Mouse (Mus musculus): ENCODE data around the gene Polrmt.

Gene Polrmt

DNA sequence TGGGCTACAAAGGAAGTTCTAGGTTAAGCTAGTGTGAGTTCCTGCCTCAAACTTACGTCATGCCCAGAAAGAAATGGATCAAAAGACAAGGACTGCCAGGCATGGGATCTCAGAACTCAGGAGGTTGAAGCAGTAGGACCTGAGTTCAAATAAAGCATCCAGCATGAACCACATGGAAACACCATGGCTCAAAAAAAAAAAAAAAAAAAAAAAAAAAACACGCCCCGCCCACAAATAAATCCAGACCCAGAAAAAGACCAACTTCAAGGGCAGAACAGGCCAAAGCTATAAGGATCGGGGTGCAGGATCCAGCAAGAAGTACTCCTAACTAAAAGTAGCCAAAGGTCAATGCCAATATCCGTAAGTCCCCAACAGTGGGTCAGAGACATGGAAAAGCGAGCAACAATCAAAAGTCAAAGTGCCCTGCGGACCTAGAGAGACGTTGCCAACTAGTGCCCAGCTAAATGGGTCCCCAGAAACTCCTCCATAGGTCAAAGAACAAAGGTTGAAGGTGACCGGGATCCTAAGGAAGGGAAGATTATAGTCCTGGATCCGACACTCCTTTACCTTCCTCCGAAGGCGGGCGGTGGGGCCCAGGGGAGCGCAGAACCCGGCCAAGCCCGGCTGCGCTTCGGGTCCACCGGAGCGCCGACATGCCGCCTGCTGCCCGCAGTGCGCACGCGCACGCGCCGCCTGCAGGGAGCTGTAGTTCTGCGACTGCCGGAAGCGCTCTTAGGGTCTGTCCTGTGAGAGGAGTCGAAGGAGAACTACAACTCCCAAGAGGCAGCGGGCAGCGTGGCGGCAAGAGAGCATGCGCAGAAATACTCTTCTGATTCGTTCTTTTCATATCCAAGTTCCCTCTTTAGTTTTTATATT is at the start of gene Polrmt:
TSS of gene Polrmt (minus strand) at position 684 of the 876 bp plus-strand sequence.
- DNase-seq (ENCODE audit: low spot score in 2 of 2) = peak; percentile 94 to 96

DNA sequence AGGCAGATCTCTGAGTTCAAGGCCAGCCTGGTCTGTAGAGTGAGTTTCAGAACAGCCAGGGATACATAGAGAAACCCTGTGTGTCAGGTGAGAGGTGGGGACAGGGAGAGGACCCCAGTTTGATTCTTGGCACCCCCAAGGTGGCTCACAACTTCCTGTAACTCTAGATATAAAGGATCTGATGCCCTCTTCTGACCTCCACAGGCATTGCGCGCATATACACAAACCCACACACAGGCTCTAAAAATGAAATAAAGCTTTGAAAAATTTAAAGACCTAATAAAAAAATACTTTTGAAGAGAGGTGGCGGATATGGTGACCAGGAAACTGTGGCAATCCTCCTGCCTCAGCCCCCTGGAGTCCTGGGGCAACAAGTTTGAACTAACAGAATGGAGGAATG is 49.5 kb upstream of the Polrmt start:
- no peak for DNase-seq (ENCODE audit: low spot score in 2 of 2)

DNA sequence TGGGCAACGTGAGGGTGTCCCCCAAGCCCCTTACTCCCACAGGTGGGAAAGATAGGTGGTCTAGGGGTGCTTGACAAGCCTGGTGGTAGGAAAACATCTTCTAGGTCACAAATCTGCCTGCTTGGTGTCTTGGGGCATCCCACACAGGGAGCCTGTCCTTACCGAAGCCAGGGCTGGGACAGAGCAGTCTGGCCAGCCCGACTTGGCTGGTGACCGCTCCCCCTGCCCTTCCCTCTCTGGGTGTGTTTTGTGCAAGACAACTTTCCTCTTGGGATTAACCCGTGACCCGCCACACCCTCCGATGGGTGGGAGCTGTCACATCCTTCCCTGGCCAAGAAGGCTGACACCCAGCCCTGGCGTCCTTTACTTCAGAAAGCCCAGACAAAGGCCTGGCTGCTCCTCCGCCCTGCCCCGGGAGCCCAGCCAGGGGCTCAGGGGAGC is 48.1 kb upstream of the Polrmt start:
- no peak for DNase-seq (ENCODE audit: low spot score in 2 of 2)

DNA sequence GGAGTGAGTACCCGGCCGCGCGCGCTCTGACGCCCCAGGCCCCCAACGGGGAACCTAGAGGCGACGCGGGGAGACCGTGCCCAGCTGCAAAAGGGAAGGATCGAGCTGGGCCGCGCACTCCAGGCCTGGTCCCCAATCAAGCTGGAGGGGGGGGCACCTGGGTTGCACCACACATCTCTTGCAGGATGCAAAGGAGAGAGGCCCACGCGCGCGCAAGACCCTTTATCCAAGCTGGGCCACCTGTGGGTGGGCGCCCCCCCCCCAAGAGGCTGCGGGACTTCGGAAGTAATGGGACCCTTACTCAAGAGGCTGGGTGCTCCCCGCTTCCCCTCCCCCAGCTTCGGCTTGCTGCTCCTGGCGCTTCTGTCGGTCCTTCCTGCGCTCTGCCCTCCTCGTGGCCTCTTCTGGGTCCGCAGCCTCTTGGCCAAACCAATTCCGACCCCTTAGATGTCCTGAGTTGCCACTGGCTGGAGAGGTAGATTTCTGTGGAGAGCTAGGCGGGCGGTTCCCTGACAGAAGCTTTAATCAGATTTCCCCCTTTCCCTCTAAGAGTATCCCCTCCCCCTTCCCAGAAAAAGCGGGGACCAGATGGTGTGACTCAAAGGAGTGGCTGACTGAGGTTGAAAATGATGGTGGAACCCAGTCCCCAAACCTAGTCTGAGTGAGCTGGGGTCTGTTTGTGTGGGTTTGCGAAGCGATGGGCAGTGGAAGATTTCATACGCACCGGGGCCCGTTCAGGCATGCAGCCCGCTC is 47.5 kb upstream of the Polrmt start:
- DNase-seq (ENCODE audit: low spot score in 2 of 2) = no peak

DNA sequence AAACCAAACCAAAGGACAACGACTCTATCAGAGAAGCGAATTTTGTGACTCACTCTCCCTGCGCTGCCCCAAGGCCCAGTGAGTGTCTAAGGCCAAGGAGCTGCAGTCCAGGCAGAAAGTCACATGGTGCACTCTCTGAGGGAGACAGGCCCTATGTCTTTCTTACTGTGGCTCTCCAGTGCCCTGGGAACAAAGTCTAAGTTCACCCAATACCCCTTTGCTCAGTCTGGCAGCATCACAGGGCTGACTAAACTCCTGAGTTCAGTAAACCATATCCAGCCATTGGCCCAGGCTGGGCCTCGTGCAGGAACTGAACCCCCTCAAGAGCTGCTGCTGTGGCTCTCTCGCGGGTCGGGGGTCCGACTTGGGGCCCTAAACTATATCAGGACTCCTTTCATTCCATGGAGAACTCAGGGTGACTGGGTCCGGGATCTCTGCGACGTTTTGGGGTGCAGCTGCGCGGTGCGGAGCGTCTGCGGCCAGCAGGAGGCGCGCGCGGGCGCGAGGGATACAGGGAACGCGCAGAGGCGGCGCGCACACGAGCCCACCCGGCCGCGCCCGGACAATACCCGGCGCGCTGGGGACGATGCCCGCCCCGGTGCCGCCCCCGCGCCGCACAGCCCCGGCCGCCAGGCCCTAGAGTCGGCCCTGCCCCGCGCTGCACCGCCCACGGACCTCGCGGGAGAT is 46.8 kb upstream of the Polrmt start, which contains the start of gene Palm:
TSS of gene Palm (plus strand) at position 522 of the 687 bp plus-strand sequence.
- peak; percentile 73 to 93 for DNase-seq (ENCODE audit: low spot score in 2 of 2)

DNA sequence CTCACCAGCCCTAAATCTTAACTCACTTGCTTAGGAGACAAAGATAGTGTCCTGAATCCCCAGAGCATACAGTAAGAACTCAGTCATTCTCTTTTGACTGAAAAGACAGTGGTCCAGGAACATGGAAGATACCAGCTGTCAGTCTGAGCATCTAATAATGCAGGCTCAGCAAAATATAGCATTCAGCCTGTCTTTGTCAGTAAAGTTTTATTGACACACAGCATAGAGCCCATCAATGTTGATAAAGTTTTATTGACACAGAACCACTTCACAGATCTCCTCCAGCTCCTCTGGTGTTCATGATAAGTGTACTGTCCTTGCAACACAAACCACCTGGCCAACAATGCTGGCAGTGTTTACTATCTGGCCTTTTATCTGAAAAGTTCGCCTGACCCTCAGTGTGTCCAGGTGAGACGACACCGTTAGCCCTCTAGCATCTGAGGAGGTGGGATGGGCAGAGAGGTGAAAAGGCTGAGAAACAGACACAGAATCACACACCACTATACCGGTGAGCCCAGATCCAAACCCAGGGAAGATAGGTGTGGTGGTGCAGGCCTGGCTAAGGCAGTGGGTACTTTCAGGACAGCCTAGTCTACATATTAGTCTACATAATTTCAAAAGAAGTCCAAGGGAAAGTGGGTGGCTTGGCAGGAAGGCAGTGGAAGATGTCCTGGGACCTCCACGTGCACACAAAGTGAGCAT is 46.1 kb upstream of the Polrmt start:
- DNase-seq (ENCODE audit: low spot score in 2 of 2) = no peak

DNA sequence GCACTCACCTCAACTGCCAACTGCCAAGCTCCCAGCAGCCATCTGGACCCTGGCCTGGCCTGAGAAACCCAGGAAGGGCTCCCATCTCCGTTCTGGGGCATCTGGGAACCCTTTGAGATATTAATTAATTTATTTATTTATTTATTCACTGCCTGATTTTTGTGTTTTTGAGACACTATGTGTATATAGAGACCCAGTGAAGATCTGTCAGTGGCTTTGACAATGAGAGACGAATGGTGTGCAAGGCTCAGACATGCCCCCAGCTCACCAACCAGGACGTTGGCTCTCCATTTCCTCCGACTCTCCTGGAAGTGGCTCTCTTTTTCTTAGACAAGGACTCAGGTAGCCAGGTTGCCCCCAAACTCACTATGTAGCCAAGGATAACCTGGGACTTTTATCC is 44.5 kb upstream of the Polrmt start, which contains the start of gene Prss57:
TSS of gene Prss57 (minus strand) at position 101 of the 400 bp plus-strand sequence.
- DNase-seq (ENCODE audit: low spot score in 2 of 2) = no peak

DNA sequence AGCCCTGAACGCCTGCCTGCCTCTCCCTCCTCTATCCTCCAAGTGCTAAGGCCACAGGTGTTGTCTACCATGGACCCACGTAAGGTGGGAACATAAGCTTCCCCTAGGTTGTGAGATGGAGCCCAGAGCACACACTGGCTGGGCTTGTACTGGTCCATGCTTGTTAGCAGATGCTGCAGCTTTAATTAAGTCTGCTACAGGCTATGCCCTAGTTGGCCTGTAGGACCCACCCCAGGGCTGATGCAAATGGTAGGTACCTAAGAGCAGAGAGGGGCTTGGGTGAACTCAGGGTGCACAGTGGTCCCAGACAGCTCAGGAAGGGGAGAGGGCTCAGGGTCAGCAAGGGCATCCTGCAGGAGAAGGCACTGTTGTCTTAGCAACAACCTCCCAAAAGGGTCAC is 43.2 kb upstream of the Polrmt start:
- DNase-seq (ENCODE audit: low spot score in 2 of 2) = no peak

DNA sequence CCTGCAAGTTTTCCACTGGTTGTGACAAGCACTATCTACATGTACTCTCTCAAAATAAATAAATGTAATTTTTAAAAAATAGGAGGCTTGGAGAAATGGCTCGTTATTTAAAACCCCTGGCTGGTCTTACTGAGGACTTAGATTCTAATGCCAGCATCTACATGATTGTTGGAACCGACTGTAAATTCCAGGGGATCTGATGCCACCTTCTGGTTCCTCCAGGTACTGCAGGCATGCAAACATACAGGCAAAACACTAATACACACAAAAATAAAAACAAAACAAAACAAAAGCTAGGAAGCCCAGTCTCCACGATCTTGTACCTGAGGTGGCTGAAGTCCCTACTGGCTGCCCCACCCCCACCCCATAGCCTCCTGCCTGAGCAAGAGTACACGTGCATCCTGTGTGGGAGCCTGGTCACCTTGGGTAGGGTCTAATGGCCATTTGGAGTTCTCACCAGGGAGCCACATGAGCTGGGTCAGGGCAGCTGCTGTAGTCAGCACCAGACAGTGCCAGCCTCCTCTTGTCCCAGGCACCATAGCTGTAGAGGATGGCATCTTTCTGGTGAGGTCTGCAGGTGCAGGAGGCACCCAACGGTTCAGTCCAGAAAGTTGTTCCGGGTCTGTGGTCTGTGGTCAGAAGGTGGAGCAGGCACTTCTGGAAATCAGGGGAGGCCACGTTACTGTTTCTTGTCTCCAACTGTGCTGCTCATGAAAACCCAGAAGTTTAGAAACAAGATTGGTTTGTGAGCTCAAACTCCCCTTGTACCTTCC is 42.2 kb upstream of the Polrmt start:
- DNase-seq (ENCODE audit: low spot score in 2 of 2) = peak; percentile 76 to 92

DNA sequence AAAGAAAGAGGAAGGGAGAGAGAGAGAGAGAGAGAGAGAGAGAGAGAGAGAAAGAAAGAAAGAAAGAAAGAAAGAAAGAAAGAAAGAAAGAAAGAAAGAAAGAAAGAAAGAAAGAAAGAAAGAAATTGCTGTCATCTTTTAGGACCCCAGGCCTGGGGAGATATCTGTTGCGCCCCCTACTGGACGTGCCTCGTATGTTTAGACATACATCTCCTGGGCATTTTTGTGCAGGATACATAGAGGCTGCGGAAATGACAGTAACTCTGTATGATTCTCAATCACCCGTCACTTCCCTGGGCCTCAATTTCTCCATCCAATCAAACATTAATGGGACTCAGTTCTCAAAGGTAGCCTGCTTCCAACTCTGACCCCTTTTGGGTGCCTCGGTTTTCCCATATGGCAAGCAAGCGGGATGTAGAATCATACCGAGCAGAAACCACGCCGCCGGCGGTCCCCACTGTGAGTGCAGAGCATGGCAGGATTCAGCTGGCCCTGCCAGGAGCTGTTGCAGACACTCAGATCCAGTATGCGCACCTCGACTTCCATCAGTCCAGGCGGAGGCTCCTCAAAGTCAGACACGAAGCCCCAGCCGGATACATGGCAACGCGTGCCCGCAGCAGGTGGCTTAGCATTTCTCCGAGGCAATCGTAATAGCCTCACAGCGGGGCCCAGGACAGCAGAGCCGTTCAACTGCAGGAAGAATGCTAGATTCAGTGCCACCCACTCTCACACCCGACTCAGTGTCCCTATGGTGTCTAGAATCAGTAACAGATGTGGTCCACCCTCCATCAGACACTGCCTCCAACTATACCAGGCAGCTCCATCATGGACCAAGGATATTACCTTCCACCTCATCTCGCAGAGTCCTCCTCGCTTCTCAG is 37.8 kb upstream of the Polrmt start:
- peak; percentile 55 to 80 for DNase-seq (ENCODE audit: low spot score in 2 of 2)

DNA sequence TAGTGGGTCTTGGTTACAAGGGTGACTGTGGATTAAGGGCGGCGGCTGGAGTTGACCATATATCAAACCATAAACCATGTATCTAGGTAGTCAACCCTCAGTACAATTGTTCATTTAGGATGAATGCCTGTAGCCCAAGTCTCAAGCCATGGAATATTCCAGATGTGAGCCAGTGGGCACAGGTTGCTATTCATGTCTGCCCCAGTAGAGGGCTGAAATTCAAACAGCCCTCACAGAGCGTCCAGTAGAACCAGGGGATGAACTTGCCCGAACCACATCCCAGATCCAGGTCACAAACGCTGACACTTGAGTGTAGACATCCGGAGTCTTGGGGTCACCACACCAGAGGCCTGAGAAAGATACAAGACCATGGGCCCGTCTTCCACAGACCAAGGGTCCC is 36.7 kb upstream of the Polrmt start:
- DNase-seq (ENCODE audit: low spot score in 2 of 2) = no peak

DNA sequence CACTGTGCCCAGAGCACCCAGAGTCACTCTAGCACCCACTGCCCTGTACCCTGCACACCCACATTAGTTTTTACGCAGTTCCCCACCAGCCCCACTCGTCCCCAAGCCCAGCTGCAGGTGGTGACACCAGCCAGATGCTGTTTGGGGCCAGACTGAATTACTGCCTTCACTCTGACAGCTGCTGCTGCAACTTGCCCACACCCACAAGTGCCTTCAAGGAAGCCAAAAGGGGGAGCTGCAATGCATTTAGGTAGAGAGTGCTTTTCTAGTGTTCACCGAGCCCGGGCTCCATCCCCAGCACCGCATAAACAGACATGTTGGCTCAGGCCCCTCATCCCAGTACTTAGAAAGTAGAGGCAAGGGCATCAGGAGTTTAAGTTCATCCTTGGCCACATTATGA is 35.6 kb upstream of the Polrmt start:
- no peak for DNase-seq (ENCODE audit: low spot score in 2 of 2)

DNA sequence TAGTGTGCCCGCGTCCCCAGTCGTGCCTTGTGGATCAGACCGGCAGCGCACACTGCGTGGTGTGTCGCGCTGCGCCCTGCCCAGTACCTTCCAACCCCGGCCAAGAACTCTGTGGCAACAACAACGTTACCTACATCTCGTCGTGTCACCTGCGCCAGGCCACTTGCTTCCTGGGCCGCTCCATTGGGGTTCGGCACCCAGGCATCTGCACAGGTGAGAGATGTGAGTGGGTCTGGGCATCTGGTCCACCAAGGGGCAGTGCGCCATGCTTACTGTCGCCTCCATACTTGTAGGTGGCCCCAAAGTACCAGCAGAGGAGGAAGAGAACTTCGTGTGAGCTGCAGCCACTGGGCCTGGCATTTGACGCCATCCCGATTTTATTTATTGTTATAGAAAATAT is 34.8 kb upstream of the Polrmt start:
- no peak for DNase-seq (ENCODE audit: low spot score in 2 of 2)

DNA sequence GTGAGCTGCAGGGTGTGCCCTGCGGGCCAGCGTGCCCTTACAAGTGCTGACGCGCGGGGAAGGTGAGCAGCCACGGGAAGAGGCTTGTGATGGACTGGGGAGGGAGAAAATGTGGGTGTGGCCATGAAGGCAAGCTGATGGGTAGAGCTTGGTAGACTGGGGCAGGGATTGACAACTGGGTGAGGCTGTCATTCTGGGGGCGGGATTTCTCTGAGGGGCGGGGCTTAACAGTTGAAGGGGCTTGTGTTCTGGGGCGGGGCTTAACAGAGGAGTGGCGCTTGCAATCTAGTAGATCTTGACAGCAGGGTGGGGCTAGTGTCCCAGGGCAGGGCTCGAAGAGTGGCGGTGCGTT is 34.3 kb upstream of the Polrmt start:
- DNase-seq (ENCODE audit: low spot score in 2 of 2) = peak in 1 of 2 experiments; percentile 76

DNA sequence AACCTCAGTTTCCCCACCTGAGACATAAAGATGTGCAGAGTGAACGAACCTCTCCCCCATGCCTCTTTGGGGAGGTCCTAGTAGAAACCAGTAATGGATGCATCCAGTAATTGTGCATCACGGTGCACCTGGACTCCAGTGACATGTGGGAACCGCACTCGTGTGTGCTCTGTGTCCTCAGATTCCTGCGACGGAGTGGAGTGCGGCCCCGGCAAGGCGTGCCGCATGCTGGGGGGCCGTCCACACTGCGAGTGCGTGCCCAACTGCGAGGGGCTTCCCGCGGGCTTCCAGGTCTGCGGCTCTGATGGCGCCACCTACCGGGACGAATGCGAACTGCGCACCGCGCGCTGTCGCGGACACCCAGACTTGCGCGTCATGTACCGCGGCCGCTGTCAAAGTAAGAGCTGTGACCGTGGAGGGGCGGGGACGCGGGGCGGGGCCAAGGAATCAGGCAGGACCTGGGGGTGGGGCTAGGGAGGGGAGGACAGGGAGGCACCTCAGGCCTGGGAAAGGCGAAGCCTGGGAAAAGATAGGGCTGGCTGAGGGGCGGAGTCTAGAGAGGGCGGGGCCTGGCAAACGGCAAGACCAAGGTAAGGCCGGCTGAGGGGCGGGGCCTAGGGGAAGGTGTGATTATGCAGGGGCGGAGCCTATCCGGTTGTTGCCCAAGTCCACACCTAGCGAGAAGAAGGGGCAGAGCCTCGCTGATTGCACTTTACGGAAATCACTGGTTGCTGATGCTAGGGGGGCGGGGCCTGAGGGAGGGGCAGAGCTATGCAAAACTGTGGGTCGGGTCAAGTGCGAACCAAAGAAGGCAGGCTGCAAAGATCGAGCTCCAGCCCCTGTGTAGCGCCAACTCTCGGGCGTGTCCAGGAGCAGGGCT is 33.6 kb upstream of the Polrmt start:
- DNase-seq (ENCODE audit: low spot score in 2 of 2) = peak; percentile 95 to 97

DNA sequence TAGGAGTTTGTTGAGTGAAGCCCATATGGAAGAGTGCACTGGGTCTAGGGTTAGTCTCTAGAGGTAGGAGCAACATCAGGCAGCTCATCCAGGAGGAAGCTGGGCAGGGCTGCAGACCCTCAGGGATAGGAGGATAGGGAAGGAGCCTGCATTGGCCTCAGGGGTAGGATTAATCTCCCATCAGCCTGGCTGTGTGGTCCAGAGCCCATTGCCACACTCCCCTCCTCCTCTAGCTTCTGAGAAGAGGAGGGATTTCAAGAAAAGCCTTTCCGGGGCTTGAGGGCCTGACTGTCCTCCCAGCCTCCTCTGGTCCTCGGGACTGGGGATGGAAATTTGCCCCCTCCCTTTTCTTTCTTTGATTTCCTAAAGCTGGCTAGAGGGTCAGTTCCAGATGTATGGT is 32.8 kb upstream of the Polrmt start:
- DNase-seq (ENCODE audit: low spot score in 2 of 2) = no peak

DNA sequence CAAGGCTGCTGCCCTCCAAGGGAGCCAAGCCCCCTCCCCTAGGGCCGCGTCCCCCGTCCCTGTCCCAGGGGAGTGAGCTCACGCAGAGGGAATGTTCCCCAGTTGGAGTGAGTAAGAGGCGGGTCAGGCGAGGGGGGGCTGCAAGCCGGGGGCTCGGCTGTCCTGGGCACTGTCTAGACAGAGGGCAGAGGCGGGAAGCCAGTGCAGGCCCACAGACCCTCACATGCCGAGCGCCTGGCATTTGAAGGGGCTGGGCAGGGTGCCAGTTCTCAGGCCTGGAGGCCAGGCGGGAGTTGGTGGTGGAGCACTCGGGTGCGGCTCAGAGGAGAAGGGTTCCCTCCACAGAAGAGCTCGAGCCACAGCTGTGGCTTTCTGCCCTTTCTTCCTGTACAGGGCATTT is 31.6 kb upstream of the Polrmt start:
- no peak for DNase-seq (ENCODE audit: low spot score in 2 of 2)

DNA sequence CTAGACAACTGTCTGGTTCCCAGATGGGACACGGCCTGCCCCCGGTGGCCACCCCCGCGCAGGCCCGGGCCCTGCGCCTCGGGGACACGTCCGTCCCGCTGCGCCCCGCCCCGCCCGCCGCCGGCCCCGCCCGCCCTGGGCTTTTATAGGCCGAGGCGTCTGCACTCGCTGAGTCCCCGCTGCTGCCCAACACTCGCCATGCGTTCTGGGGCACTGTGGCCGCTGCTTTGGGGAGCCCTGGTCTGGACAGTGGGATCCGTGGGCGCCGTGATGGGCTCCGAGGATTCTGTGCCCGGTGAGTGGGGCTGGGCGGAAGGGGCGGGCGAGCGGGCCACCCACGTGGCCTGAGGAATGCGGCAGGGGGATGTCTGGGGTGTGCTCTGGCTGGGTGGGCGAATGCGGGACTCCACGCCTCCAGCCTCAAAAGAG is 30.7 kb upstream of the Polrmt start, which contains the start of gene Fstl3:
TSS of gene Fstl3 (plus strand) at position 170 of the 429 bp plus-strand sequence.
- DNase-seq (ENCODE audit: low spot score in 2 of 2) = no peak
